24 mouse cellular contexts compared by ENCODE assay signal in genomic region chr8:123398308-123398707, GRCm38 (mm10). TPM values are rescaled to one million over a fixed set of nuclear protein-coding genes. Genes with fewer than 3 reads are reported as not detected.
DNase-seq lines count a peak whose midpoint lies in the region; ATAC-seq and TF ChIP-seq lines count a peak whose summit lies in the region.
"Had no signal": no experiment of that assay in that cellular context is flagged by ENCODE, and none has a peak within 500 bp of the region (broad histone marks: within the 10 kb centered on the region; RNA-seq: fewer than 3 reads in every experiment).

No protein-coding gene starts in this region.

- peaks cover 54% of the 10 kb centered on the region for H3K36me3 ChIP-seq in lung, embryonic 16.5 days (ENCODE audit: control insufficient read depth, insufficient read depth, low read length)
- H3K36me3 ChIP-seq in lung, postnatal 0 days (ENCODE audit: insufficient read depth, low read length), result peaks cover 47% of the 10 kb centered on the region
- peaks cover 100% of the 10 kb centered on the region for H3K36me3 ChIP-seq in E14TG2a.4 (ENCODE audit: insufficient read depth, low read length)
- peaks cover 20% of the 10 kb centered on the region for H3K36me3 ChIP-seq in hindbrain, embryonic 11.5 days (ENCODE audit: control insufficient read depth, insufficient read depth, low read length)

- no peaks in the 10 kb centered on the region for H3K4me1 ChIP-seq in lung, embryonic 16.5 days (replicated peaks; ENCODE audit: control insufficient read depth, insufficient read depth, low read length)
- no peaks in the 10 kb centered on the region for H3K4me1 ChIP-seq in lung, postnatal 0 days (ENCODE audit: insufficient read depth, low read depth, low read length)
- peaks cover 24% of the 10 kb centered on the region for H3K4me1 ChIP-seq in E14TG2a.4 (replicated peaks; ENCODE audit: low read depth, low read length)
- H3K4me1 ChIP-seq in hindbrain, embryonic 11.5 days (replicated peaks; ENCODE audit: control insufficient read depth, insufficient read depth, low read length), result no peaks in the 10 kb centered on the region; the same call in 1 of the 2 replicates
- H3K4me1 ChIP-seq: embryonic facial prominence, embryonic 15.5 days; forebrain, embryonic 15.5 days; heart, embryonic 15.5 days had no signal

- TF ChIP-seq EP300 in lung, postnatal 0 days (IDR thresholded peaks at IDR 0.05), result no peak

- DNase-seq in heart, adult 11 months, result peak; percentile 94
- DNase-seq in heart, adult 8-10 months (ENCODE audit: low spot score), result no peak
- DNase-seq in lung, postnatal 0 days (ENCODE audit: low spot score), result no peak
- no peak for DNase-seq in urinary bladder, postnatal 4 days (ENCODE audit: low spot score in 2 of 2)
- no peak for DNase-seq in hindbrain, embryonic 11.5 days (ENCODE audit: low spot score)
- DNase-seq: adrenal gland, adult 8-10 months; adrenal gland, postnatal 36 days; cerebellum, adult 2 months; cerebellum, postnatal 10 days; embryo, embryonic 11 days; gastrocnemius, postnatal 14 days; heart, postnatal 14 days had no signal

- WGBS in lung, embryonic 16.5 days, result 85% methylated on average over 13 of the region's 13 CpGs
- WGBS in lung, postnatal 0 days, result 87% methylated on average over 13 of the region's 13 CpGs
- WGBS in hindbrain, embryonic 11.5 days, result 96% methylated on average over 13 of the region's 13 CpGs

- 0 out of 2 replicates have a peak, but pooled peaks have one; percentile 5 for ATAC-seq in lung, embryonic 16.5 days (ENCODE audit: low read depth)
- no peak for ATAC-seq in lung, postnatal 0 days
- ATAC-seq in megakaryocyte progenitor cell, adult 5-6 weeks (replicated peaks; ENCODE audit: poor library complexity), result peak; percentile 80
- ATAC-seq in hindbrain, embryonic 11.5 days (ENCODE audit: low FRiP score), result no peak
- ATAC-seq: forebrain, embryonic 15.5 days had no signal

- H3K9ac ChIP-seq in lung, embryonic 16.5 days (ENCODE audit: low read length), result no peak overlapping the region
- no peak overlapping the region for H3K9ac ChIP-seq in lung, postnatal 0 days (replicated peaks; ENCODE audit: low read depth)
- no peak overlapping the region for H3K9ac ChIP-seq in hindbrain, embryonic 11.5 days (ENCODE audit: low read depth, low read length)
- H3K9ac ChIP-seq: embryonic facial prominence, embryonic 15.5 days; forebrain, embryonic 15.5 days; heart, embryonic 15.5 days; hindbrain, embryonic 14.5 days had no signal

- H3K9me3 ChIP-seq in lung, embryonic 16.5 days (ENCODE audit: control insufficient read depth, low read length), result no peaks in the 10 kb centered on the region
- no peaks in the 10 kb centered on the region for H3K9me3 ChIP-seq in lung, postnatal 0 days (ENCODE audit: low read length)
- H3K9me3 ChIP-seq in E14TG2a.4 (ENCODE audit: low read length), result no peaks in the 10 kb centered on the region
- H3K9me3 ChIP-seq in hindbrain, embryonic 11.5 days (ENCODE audit: control insufficient read depth, low read length), result no peaks in the 10 kb centered on the region
- H3K9me3 ChIP-seq: embryonic facial prominence, embryonic 15.5 days; forebrain, embryonic 15.5 days; heart, embryonic 15.5 days had no signal

- no peak overlapping the region for H3K4me2 ChIP-seq in lung, embryonic 16.5 days (ENCODE audit: low read depth, low read length)
- H3K4me2 ChIP-seq in lung, postnatal 0 days (replicated peaks; ENCODE audit: low read depth, low read length), result no peak overlapping the region
- H3K4me2 ChIP-seq in hindbrain, embryonic 11.5 days (replicated peaks; ENCODE audit: low read depth, low read length), result no peak overlapping the region
- H3K4me2 ChIP-seq: embryonic facial prominence, embryonic 15.5 days; forebrain, embryonic 15.5 days; heart, embryonic 15.5 days; hindbrain, embryonic 14.5 days had no signal

- no peak for TF ChIP-seq CTCF in lung, postnatal 0 days (IDR thresholded peaks at IDR 0.05)
- TF ChIP-seq CTCF in E14TG2a.4 (conservative IDR thresholded peaks at IDR 0.05; ENCODE audit: low read length), result no peak

- H3K27ac ChIP-seq in lung, embryonic 16.5 days (ENCODE audit: low read length), result no peak overlapping the region
- no peak overlapping the region for H3K27ac ChIP-seq in lung, postnatal 0 days (ENCODE audit: low read length)
- H3K27ac ChIP-seq in hindbrain, embryonic 11.5 days (ENCODE audit: low read depth, low read length), result no peak overlapping the region
- H3K27ac ChIP-seq: embryonic facial prominence, embryonic 15.5 days; forebrain, embryonic 15.5 days; heart, embryonic 15.5 days; hindbrain, embryonic 14.5 days had no signal

- no peaks in the 10 kb centered on the region for H3K27me3 ChIP-seq in lung, embryonic 16.5 days (ENCODE audit: control insufficient read depth, insufficient read depth, low read depth, low read length)
- no peaks in the 10 kb centered on the region for H3K27me3 ChIP-seq in lung, postnatal 0 days (replicated peaks; ENCODE audit: insufficient read depth, low read length)
- H3K27me3 ChIP-seq in E14TG2a.4 (ENCODE audit: insufficient read depth, low read length), result no peaks in the 10 kb centered on the region
- H3K27me3 ChIP-seq in hindbrain, embryonic 11.5 days (ENCODE audit: control insufficient read depth, insufficient read depth, low read length), result no peaks in the 10 kb centered on the region
- H3K27me3 ChIP-seq: CH12.LX; embryonic facial prominence, embryonic 15.5 days; forebrain, embryonic 15.5 days; heart, embryonic 15.5 days had no signal

- no peak overlapping the region for H3K4me3 ChIP-seq in lung, embryonic 16.5 days (ENCODE audit: low read length)
- no peak overlapping the region for H3K4me3 ChIP-seq in lung, postnatal 0 days (ENCODE audit: low read depth, low read length)
- H3K4me3 ChIP-seq in E14TG2a.4 (replicated peaks; ENCODE audit: low read length), result peak overlapping the region; percentile 1; the same call in 1 of the 2 replicates
- no peak overlapping the region for H3K4me3 ChIP-seq in hindbrain, embryonic 11.5 days (ENCODE audit: low read depth, low read length)
- H3K4me3 ChIP-seq: embryonic facial prominence, embryonic 15.5 days; forebrain, embryonic 15.5 days; heart, embryonic 15.5 days had no signal

RNA-seq across cellular contexts. Expression of gene Mc1r, which starts 8.6 kb away (rescaled TPM):
- total RNA-seq in heart, adult 8-10 months (2022), result not detected
- not detected in 2 replicates for polyA plus RNA-seq in lung, embryonic 16.5 days (2015; fragmentation: Nextera tagmentation; extraction: Ambion mirVana)
- not detected in 2 replicates for polyA plus RNA-seq in lung, postnatal 0 days (2015; fragmentation: Nextera tagmentation; extraction: Ambion mirVana)
- not detected in 2 replicates for total RNA-seq in megakaryocyte progenitor cell, adult 5-6 weeks (2015)
- 0.12 and 0.14 TPM in 2 replicates for total RNA-seq in megakaryocyte progenitor cell, adult 5-6 weeks (2017)
- 0.11 and 0.49 TPM in 2 replicates for polyA plus RNA-seq in hindbrain, embryonic 11.5 days (2014; fragmentation: Nextera tagmentation; extraction: Ambion mirVana)
- total RNA-seq: adrenal gland, postnatal 36 days; gastrocnemius, adult 18-20 months; gastrocnemius, postnatal 14 days; heart, postnatal 14 days; hematopoietic stem cell, adult 5-6 weeks had no signal
- polyA plus RNA-seq: embryonic facial prominence, embryonic 11.5 days; gonadal fat pad, adult 2 months; heart, embryonic 15.5 days had no signal

RNA-seq across cellular contexts. Expression of gene Tubb3, which starts 12.9 kb away (rescaled TPM):
- under 1 TPM; 0.22 to 0.75 (median 0.35) TPM for total RNA-seq in heart, adult 8-10 months (2022)
- polyA plus RNA-seq in lung, embryonic 16.5 days (2015; fragmentation: Nextera tagmentation; extraction: Ambion mirVana), result 5.8 and 11.0 TPM in 2 replicates
- 0.42 and 0.58 TPM in 2 replicates for polyA plus RNA-seq in lung, postnatal 0 days (2015; fragmentation: Nextera tagmentation; extraction: Ambion mirVana)
- 0.15 TPM in 1 of 2 replicates, not detected in the other for total RNA-seq in megakaryocyte progenitor cell, adult 5-6 weeks (2015)
- total RNA-seq in megakaryocyte progenitor cell, adult 5-6 weeks (2017), result 0.17 TPM in 1 of 2 replicates, not detected in the other
- 950 and 1,011 TPM in 2 replicates for polyA plus RNA-seq in hindbrain, embryonic 11.5 days (2014; fragmentation: Nextera tagmentation; extraction: Ambion mirVana)
- total RNA-seq: gastrocnemius, adult 18-20 months had no signal

RNA-seq across cellular contexts. Expression of gene Tcf25, which starts 24.8 kb away (rescaled TPM):
- 100 to 1,000 TPM; 135 to 187 (median 158) TPM for total RNA-seq in heart, adult 8-10 months (2022)
- polyA plus RNA-seq in lung, embryonic 16.5 days (2015; fragmentation: Nextera tagmentation; extraction: Ambion mirVana), result 149 TPM in 2 replicates
- polyA plus RNA-seq in lung, postnatal 0 days (2015; fragmentation: Nextera tagmentation; extraction: Ambion mirVana), result 133 and 144 TPM in 2 replicates
- 73.1 and 90.2 TPM in 2 replicates for total RNA-seq in megakaryocyte progenitor cell, adult 5-6 weeks (2015)
- 89.8 and 94.1 TPM in 2 replicates for total RNA-seq in megakaryocyte progenitor cell, adult 5-6 weeks (2017)
- 179 and 181 TPM in 2 replicates for polyA plus RNA-seq in hindbrain, embryonic 11.5 days (2014; fragmentation: Nextera tagmentation; extraction: Ambion mirVana)

RNA-seq across cellular contexts. Expression of gene Def8, which starts 25.0 kb away (rescaled TPM):
- total RNA-seq in heart, adult 8-10 months (2022), result 10 to 100 TPM; 64.0 to 74.9 (median 68.1) TPM
- polyA plus RNA-seq in lung, embryonic 16.5 days (2015; fragmentation: Nextera tagmentation; extraction: Ambion mirVana), result 26.3 and 28.0 TPM in 2 replicates
- 11.2 and 11.6 TPM in 2 replicates for polyA plus RNA-seq in lung, postnatal 0 days (2015; fragmentation: Nextera tagmentation; extraction: Ambion mirVana)
- total RNA-seq in megakaryocyte progenitor cell, adult 5-6 weeks (2015), result 30.0 and 33.6 TPM in 2 replicates
- total RNA-seq in megakaryocyte progenitor cell, adult 5-6 weeks (2017), result 47.5 and 63.1 TPM in 2 replicates
- polyA plus RNA-seq in hindbrain, embryonic 11.5 days (2014; fragmentation: Nextera tagmentation; extraction: Ambion mirVana), result 32.5 and 32.7 TPM in 2 replicates

Comparison
In these comparisons a context has a peak if more than half of its experiments do, and no peak if none do; other contexts are left out.
1. ATAC-seq: peak in lung, embryonic 16.5 days (single experiment) and megakaryocyte progenitor cell, adult 5-6 weeks (single experiment); none in lung, postnatal 0 days (single experiment) and hindbrain, embryonic 11.5 days (single experiment).
2. RNA of gene Tubb3, which starts 12.9 kb away (polyA plus RNA-seq): 950 to 1,011 TPM in hindbrain, embryonic 11.5 days; 5.8 to 11.0 TPM in lung, embryonic 16.5 days and 0.42 to 0.58 TPM in lung, postnatal 0 days; every median in the first group is over 10 times any median in the second.